Mouse (Mus musculus) erythroblast, embryonic 14.5 days (primary cell): Measurements from ENCODE around the gene Tapbp. TPM values are rescaled to one million over a fixed set of nuclear protein-coding genes. Genes with fewer than 3 reads are reported as not detected.

ENCODE experiments used
- H3K27me3 ChIP-seq: 2 replicates; pipeline ENCODE4 v1.6.1; 2012; ENCODE audit warnings: inconsistent platforms; ENCODE audit not compliant: control insufficient read depth
- H3K36me3 ChIP-seq: 2 replicates; pipeline ENCODE4 v1.6.1; 2012; ENCODE audit warnings: mild to moderate bottlenecking, inconsistent platforms; ENCODE audit not compliant: control insufficient read depth
- H3K4me1 ChIP-seq: 2 replicates; pipeline ENCODE4 v1.6.1; 2012; ENCODE audit warnings: inconsistent platforms; ENCODE audit not compliant: control insufficient read depth
- H3K4me3 ChIP-seq: replicated peaks from 2 replicates; pipeline ENCODE3; 2012; ENCODE audit warnings: moderate library complexity, mild to moderate bottlenecking, inconsistent platforms
- H3K9me3 ChIP-seq: 2 replicates; pipeline ENCODE4 v1.6.1; 2012; ENCODE audit warnings: low read length, inconsistent platforms, mixed read lengths; ENCODE audit not compliant: control insufficient read depth
- GATA1 ChIP-seq: IDR thresholded peaks from 2 replicates; pipeline ENCODE4 v1.6.1; 2012; ENCODE audit warnings: low read length, inconsistent platforms, mixed read lengths
- TAL1 ChIP-seq: IDR thresholded peaks from 3 replicates; pipeline ENCODE4 v1.6.1; 2012; ENCODE audit warnings: low read length, inconsistent platforms, mixed read lengths
- polyA plus RNA-seq: library from polyadenylated mRNA; stranded (reverse); fragments of >175 nt; gene quantifications from 2 replicates; pipeline ENCODE4 v1.2.3, GENCODE M21; 2012

Gene Tapbp
- polyA plus RNA-seq, 1 experiment = 21.8 TPM

- TF ChIP-seq TAL1 (no peak), GATA1 (no peak)
- Histone ChIP-seq H3K27me3 (no peaks in the 10 kb centered on the region; the same call in 1 of the 2 replicates), H3K4me1 (peaks cover 83% of the 10 kb centered on the region), H3K9me3 (peaks cover 39% of the 10 kb centered on the region), H3K36me3 (peaks cover 71% of the 10 kb centered on the region), H3K4me3 (peak overlapping the region; percentile 78)
Observed at GRCm38 (mm10) chr17:33914969-33915391, 719 bp upstream of the Tapbp start.

- Histone ChIP-seq H3K4me3 (peak overlapping the region; percentile 78), H3K4me1 (peaks cover 85% of the 10 kb centered on the region), H3K9me3 (peaks cover 36% of the 10 kb centered on the region), H3K36me3 (peaks cover 60% of the 10 kb centered on the region), H3K27me3 (no peaks in the 10 kb centered on the region; the same call in 1 of the 2 replicates)
- no peak for TF ChIP-seq TAL1
- no peak for TF ChIP-seq GATA1
Observed at GRCm38 (mm10) chr17:33916294-33916693, 595 bp downstream of the Tapbp start.

GRCm38 (mm10) chr17:33916847-33917655 lies 1.4 kb downstream of the Tapbp start:
- Histone ChIP-seq H3K27me3 (no peaks in the 10 kb centered on the region; the same call in 1 of the 2 replicates), H3K36me3 (peaks cover 55% of the 10 kb centered on the region), H3K4me3 (peak overlapping the region; percentile 78), H3K4me1 (peaks cover 86% of the 10 kb centered on the region), H3K9me3 (peaks cover 28% of the 10 kb centered on the region)
- TF ChIP-seq GATA1 (no peak), TAL1 (no peak)

- Histone ChIP-seq H3K4me1 (peaks cover 88% of the 10 kb centered on the region), H3K36me3 (peaks cover 53% of the 10 kb centered on the region), H3K9me3 (peaks cover 25% of the 10 kb centered on the region), H3K27me3 (no peaks in the 10 kb centered on the region; the same call in 1 of the 2 replicates), H3K4me3 (peak overlapping the region; percentile 78)
- no peak for TF ChIP-seq GATA1
- no peak for TF ChIP-seq TAL1
Observed at GRCm38 (mm10) chr17:33917656-33918292, 2.1 kb downstream of the Tapbp start.

GRCm38 (mm10) chr17:33918293-33919203 lies 2.8 kb downstream of the Tapbp start:
- Histone ChIP-seq H3K27me3 (no peaks in the 10 kb centered on the region; the same call in 1 of the 2 replicates), H3K4me1 (peaks cover 84% of the 10 kb centered on the region), H3K4me3 (peak overlapping the region; percentile 78), H3K9me3 (peaks cover 25% of the 10 kb centered on the region), H3K36me3 (peaks cover 47% of the 10 kb centered on the region)
- no peak for TF ChIP-seq TAL1
- TF ChIP-seq GATA1 = no peak

- Histone ChIP-seq H3K9me3 (peaks cover 25% of the 10 kb centered on the region), H3K27me3 (no peaks in the 10 kb centered on the region; the same call in 1 of the 2 replicates), H3K4me1 (peaks cover 83% of the 10 kb centered on the region), H3K36me3 (peaks cover 39% of the 10 kb centered on the region), H3K4me3 (peak overlapping the region; percentile 78)
- TF ChIP-seq GATA1 = no peak
- TF ChIP-seq TAL1 = no peak
Observed at GRCm38 (mm10) chr17:33919351-33920281, 3.9 kb downstream of the Tapbp start.

GRCm38 (mm10) chr17:33920282-33921097 lies 4.8 kb downstream of the Tapbp start:
- H3K4me1 ChIP-seq = peaks cover 82% of the 10 kb centered on the region
- no peaks in the 10 kb centered on the region; the same call in 1 of the 2 replicates for H3K27me3 ChIP-seq
- peaks cover 29% of the 10 kb centered on the region for H3K9me3 ChIP-seq
- peak overlapping the region; percentile 78 for H3K4me3 ChIP-seq
- TF ChIP-seq TAL1 (no peak), GATA1 (no peak)
- H3K36me3 ChIP-seq = peaks cover 40% of the 10 kb centered on the region
